ENCODE assay signal across 14 mouse cellular contexts in the genomic region with DNA sequence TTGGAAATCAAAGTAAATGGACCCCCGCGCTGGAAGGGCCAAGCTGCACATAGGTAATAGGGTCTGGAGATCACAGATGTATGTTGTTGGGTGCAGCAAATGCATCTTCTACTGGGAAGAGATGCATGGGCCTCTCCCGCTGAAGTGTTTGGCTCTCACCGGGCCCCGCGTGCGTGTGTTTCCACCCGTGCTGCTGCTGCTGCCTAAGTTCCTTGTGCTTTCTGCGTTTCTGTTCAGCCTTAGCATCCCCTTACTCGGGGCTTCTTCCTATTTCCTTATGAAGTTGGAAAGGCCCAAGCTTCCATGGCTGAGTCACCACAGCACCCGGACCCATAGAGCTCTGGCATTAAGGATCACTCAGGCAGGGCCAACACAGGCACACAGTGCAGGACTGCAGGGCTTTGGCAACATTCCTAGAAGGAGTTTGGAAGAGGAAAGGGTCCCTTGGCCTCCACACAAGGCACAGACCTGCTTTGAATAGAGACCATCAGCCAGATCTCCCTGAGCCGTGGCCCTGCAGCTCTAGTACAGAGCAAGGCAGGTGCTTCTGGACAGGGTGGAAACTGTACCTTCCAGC.
DNase-seq lines count a peak whose midpoint lies in the region; ATAC-seq and TF ChIP-seq lines count a peak whose summit lies in the region.
"Had no signal": no experiment of that assay in that cellular context is flagged by ENCODE, and none has a peak within 500 bp of the region (broad histone marks: within the 10 kb centered on the region; RNA-seq: fewer than 3 reads in every experiment).

No protein-coding gene starts in this region.

- H3K27ac ChIP-seq in left cerebral cortex, adult 2 months, result peak overlapping the region; percentile 38
- H3K27ac ChIP-seq in forebrain, embryonic 10.5 days, result peak overlapping the region; percentile 92
- H3K27ac ChIP-seq in hindbrain, embryonic 15.5 days (replicated peaks), result peak overlapping the region; percentile 65
- no peak overlapping the region for H3K27ac ChIP-seq in neural tube, embryonic 12.5 days
- H3K27ac ChIP-seq: macrophage had no signal

- no peak for TF ChIP-seq CTCF in left cerebral cortex, adult 2 months (IDR thresholded peaks at IDR 0.05)

- no peaks in the 10 kb centered on the region for H3K9me3 ChIP-seq in forebrain, embryonic 10.5 days
- no peaks in the 10 kb centered on the region for H3K9me3 ChIP-seq in hindbrain, embryonic 15.5 days
- H3K9me3 ChIP-seq in neural tube, embryonic 12.5 days, result no peaks in the 10 kb centered on the region

- DNase-seq in left cerebral cortex, adult 2 months (ENCODE audit: extremely low spot score in 1 of 2, low spot score in 2 of 2), result no peak
- DNase-seq in left cerebral cortex, adult 8-10 months (ENCODE audit: low spot score in 2 of 2), result no peak
- DNase-seq in forebrain, embryonic 10.5 days (ENCODE audit: extremely low spot score, low spot score), result no peak
- no peak for DNase-seq in ovary, adult 18-20 months (ENCODE audit: low spot score)
- no peak for DNase-seq in thymus, postnatal 10 days (ENCODE audit: low spot score in 2 of 2)
- DNase-seq in thymus, postnatal 4 days, result no peak
- DNase-seq: adrenal gland, postnatal 36 days; cerebellum, adult 8-10 months; heart, postnatal 10 days; kidney, adult 9 months; thymus, postnatal 14 days had no signal

- no peak overlapping the region for H3K9ac ChIP-seq in hindbrain, embryonic 15.5 days
- no peak overlapping the region for H3K9ac ChIP-seq in neural tube, embryonic 12.5 days

- peaks cover 20% of the 10 kb centered on the region for H3K27me3 ChIP-seq in forebrain, embryonic 10.5 days (ENCODE audit: poor library complexity, severe bottlenecking)
- no peaks in the 10 kb centered on the region for H3K27me3 ChIP-seq in hindbrain, embryonic 15.5 days
- no peaks in the 10 kb centered on the region for H3K27me3 ChIP-seq in neural tube, embryonic 12.5 days (replicated peaks)

- 22% methylated on average over 12 of the region's 12 CpGs for WGBS in forebrain, embryonic 10.5 days
- WGBS in hindbrain, embryonic 15.5 days, result 20% methylated on average over 12 of the region's 12 CpGs
- WGBS in neural tube, embryonic 12.5 days, result 30% methylated on average over 12 of the region's 12 CpGs

- no peak overlapping the region for H3K4me3 ChIP-seq in left cerebral cortex, adult 2 months
- H3K4me3 ChIP-seq in forebrain, embryonic 10.5 days, result peak overlapping the region; percentile 23; the same call in 1 of the 2 replicates
- no peak overlapping the region for H3K4me3 ChIP-seq in hindbrain, embryonic 15.5 days
- no peak overlapping the region for H3K4me3 ChIP-seq in neural tube, embryonic 12.5 days

- peaks cover 65% of the 10 kb centered on the region for H3K36me3 ChIP-seq in forebrain, embryonic 10.5 days (replicated peaks)
- H3K36me3 ChIP-seq in hindbrain, embryonic 15.5 days, result no peaks in the 10 kb centered on the region
- H3K36me3 ChIP-seq in neural tube, embryonic 12.5 days, result no peaks in the 10 kb centered on the region

- no peak overlapping the region for H3K4me2 ChIP-seq in hindbrain, embryonic 15.5 days
- 0 out of 2 replicates have a peak overlapping the region, but pooled peaks have one; percentile 2 for H3K4me2 ChIP-seq in neural tube, embryonic 12.5 days (replicated peaks)

- peaks cover 99% of the 10 kb centered on the region for H3K4me1 ChIP-seq in forebrain, embryonic 10.5 days
- peaks cover 32% of the 10 kb centered on the region for H3K4me1 ChIP-seq in hindbrain, embryonic 15.5 days (replicated peaks)
- H3K4me1 ChIP-seq in neural tube, embryonic 12.5 days, result peaks cover 31% of the 10 kb centered on the region

- peak; percentile 62 for ATAC-seq in hindbrain, embryonic 15.5 days (ENCODE audit: low FRiP score, low read depth)
- ATAC-seq in neural tube, embryonic 12.5 days (ENCODE audit: low FRiP score, low read depth), result peak; percentile 27

- intact Hi-C loops in left cerebral cortex, adult 2 months (cut with DNase I), result no loop called here
